Mouse (Mus musculus): ENCODE results near the gene Tm4sf19.
"Not testable (repeated sequence)": the region's sequence is repeated elsewhere in the genome, so short reads cannot be mapped to it uniquely, and the experiment has no call there.

Gene Tm4sf19

GRCm38 (mm10) chr16:32430474-32431046 is 30.3 kb downstream of the Tm4sf19 start, which contains the start of gene Pcyt1a:
Gene Pcyt1a (plus strand): TSS chr16:32430921.
- peak; percentile 84 for DNase-seq (ENCODE audit: low spot score)

DNA sequence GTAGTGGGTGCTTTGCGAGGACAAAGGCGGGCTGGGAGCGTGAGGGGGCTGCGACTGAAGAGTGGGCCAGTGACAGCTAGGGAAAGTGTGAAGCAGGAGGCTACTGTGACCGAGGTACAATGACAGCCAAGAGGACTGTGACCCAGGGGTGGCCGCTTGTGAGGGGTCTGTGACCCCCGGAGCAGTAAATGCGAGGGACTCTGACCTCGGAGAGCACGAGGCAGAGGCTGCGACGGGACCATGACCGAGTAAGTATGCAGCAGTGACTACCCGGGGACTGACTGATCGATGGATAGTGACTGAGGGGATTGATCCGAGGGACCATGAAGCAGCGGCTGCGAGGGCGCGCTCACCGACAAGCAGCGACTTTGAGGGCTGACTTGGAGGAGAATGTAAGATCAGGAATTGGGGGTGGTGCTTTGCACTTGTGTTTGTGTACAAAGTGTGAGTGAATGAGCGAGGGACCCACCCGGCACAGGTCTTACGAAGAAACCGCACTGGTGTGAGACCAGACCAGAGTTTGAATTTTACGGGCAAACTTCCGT is 30.8 kb downstream of the Tm4sf19 start:
- no peak for DNase-seq (ENCODE audit: low spot score)

- no peak for DNase-seq (ENCODE audit: low spot score)
Observed at GRCm38 (mm10) chr16:32431926-32432325, 31.6 kb downstream of the Tm4sf19 start.

GRCm38 (mm10) chr16:32433138-32433537 is 32.8 kb downstream of the Tm4sf19 start:
- DNase-seq (ENCODE audit: low spot score): no peak

- DNase-seq (ENCODE audit: low spot score): no peak
Observed at GRCm38 (mm10) chr16:32434066-32434465, 33.8 kb downstream of the Tm4sf19 start.

DNA sequence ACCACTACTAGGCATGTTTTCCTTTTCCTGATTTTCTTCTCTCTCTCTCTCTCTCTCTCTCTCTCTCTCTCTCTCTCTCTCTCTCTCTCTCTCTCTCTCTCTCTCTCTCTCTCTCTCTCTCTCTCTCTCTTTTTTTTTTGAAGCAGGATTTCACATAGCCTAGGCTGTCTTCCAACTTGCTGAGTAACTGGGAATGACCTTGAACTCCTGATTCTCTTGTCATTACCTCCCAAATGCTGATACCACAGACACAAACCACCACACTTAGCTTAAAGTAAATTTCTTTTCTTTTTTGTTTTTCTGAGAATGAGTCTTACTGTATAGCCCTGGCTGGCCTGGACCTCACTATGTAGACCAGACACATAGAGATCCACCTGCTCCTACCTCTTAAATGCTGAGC is 34.4 kb downstream of the Tm4sf19 start:
- no peak for DNase-seq (ENCODE audit: low spot score)

DNA sequence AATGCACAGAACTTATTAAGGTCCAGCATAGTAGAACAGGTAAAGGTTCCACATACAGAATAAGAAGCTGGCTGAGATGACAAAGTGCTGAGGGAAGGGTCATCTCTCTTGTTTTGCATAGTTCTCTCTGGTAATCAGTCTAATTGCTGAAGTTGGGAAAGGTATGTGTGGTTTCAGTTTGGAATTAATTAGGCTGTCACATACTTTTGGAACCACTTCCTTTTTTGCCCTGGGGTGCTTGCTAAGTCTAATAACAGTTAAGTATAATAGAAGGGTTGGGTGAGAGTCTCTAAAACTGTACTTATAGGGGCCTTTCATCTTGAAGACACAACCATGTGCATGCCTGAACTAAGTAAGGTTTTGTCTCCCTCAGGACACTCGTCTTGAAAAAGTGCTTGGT is 36.4 kb downstream of the Tm4sf19 start:
- DNase-seq (ENCODE audit: low spot score): no peak

GRCm38 (mm10) chr16:32437266-32437665 is 37.0 kb downstream of the Tm4sf19 start:
- no peak for DNase-seq (ENCODE audit: low spot score)

- DNase-seq (ENCODE audit: low spot score): no peak
Observed at GRCm38 (mm10) chr16:32441432-32441831, 41.1 kb downstream of the Tm4sf19 start.

DNA sequence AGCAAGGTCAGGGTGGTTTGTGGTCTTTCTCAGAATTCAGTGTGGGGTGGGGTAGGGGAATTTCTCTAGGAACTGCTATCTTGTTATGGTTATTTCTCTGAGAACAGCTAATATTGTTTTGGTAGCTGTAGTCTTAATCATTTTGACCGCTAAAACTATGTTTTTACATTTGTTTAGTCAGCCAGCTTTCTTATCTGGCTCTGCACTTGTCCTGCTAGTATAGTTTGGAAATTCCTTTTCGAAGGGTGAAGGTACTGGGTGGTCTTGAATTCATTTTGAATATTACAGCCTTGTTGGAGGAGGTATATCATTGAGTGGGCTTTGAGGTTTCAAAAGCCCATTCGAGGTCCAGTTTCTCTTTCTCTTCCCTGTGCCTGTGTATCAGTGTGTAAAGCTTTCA is 44.3 kb downstream of the Tm4sf19 start:
- not testable (repeated sequence) for DNase-seq (ENCODE audit: low spot score)

DNA sequence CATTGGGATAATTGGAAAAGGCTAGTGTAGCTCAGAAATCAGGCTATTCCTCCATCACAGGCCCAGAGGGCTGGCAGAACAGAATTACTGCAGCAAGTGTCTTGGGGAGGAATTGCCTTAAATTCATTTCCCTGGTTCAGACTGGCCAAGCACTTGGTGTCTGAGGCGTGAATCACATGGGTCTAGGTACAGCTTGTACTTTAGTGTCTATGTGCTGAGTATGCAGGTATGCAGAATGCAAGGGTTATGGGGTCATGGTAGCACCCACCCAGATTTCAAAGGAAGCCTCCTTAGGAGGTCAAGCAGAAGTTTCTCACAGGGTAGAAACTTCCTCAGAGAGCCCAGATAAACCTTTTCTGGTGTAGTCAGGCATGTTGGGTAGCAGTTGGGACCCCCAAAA is 45.3 kb downstream of the Tm4sf19 start:
- no peak for DNase-seq (ENCODE audit: low spot score)

DNA sequence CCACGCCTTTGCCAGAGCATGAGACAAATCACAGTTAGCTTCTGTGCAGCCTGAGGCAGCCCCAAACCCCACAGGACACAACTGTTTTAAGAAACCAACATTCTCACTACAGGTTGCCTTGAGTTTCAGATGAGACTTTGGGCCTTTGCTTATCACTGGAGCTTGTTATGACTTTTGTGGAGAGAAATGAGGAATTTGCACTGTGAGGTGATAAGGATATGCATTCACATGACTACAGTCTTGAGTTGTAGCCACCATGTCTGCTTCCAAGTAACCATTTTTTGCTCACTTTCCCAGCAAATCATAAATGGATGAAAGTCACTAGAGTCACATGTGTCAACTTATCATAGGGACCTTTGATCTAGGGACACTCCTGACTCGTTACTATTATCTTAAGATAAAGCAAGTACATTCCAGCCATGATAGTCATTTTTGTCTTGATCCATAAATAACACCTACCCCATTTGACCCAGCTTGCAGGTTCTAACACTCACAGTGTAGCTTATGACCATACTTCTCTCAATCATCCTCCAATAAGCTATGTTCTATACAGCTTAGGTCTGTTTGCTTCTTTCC is 46.3 kb downstream of the Tm4sf19 start:
- no peak for DNase-seq (ENCODE audit: low spot score)

GRCm38 (mm10) chr16:32449665-32450064 is 49.4 kb downstream of the Tm4sf19 start:
- DNase-seq (ENCODE audit: low spot score): no peak

- no peak for DNase-seq (ENCODE audit: low spot score)
Observed at GRCm38 (mm10) chr16:32450133-32450532, 49.8 kb downstream of the Tm4sf19 start.

GRCm38 (mm10) chr16:32453102-32453501 is 52.8 kb downstream of the Tm4sf19 start:
- no peak for DNase-seq (ENCODE audit: low spot score)

DNA sequence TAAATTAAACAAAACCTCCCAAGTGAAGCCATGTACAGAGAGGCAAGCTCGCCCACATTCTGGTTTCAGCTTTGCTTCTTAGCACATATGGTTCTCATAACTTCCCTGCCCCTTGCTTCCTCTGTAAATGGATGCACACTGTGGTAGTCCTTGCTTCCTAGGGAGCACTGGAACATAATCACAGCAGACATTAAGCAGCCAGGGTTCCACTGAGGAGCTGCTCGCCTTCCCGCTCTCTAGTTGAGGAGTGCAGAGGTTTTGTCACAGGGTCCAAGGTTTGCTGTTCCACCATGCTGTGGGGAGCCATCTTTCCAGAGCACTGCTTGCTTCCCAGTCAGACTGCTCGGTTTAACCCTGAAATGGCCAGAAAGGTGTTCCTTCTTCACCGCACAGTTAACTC is 54.3 kb downstream of the Tm4sf19 start:
- DNase-seq (ENCODE audit: low spot score): no peak

- no peak for DNase-seq (ENCODE audit: low spot score)
Observed at GRCm38 (mm10) chr16:32456086-32456485, 55.8 kb downstream of the Tm4sf19 start.

- no peak for DNase-seq (ENCODE audit: low spot score)
Observed at GRCm38 (mm10) chr16:32456761-32457160, 56.5 kb downstream of the Tm4sf19 start.

Measured in ovary, postnatal 14 days (tissue).